Mouse (Mus musculus): ENCODE data around the gene Serping1.

Gene Serping1

GRCm38 (mm10) chr2:84777706-84778105, 2.5 kb upstream of the Serping1 start:
- DNase-seq, result no peak

- peak; percentile 49 to 71 for DNase-seq
These were observed 421 bp upstream of the Serping1 start for GRCm38 (mm10) chr2:84775665-84776064.

GRCm38 (mm10) chr2:84774751-84775150, 493 bp downstream of the Serping1 start:
- DNase-seq, result peak; percentile 80 to 93

- DNase-seq, result no peak
These were observed 2.0 kb downstream of the Serping1 start for GRCm38 (mm10) chr2:84773195-84773594.

- no peak for DNase-seq
These were observed 2.8 kb downstream of the Serping1 start for GRCm38 (mm10) chr2:84772454-84772853.

GRCm38 (mm10) chr2:84770501-84770900, 4.7 kb downstream of the Serping1 start:
- no peak for DNase-seq

GRCm38 (mm10) chr2:84762818-84763217, 12.4 kb downstream of the Serping1 start:
- no peak for DNase-seq

GRCm38 (mm10) chr2:84762295-84762694, 12.9 kb downstream of the Serping1 start:
- DNase-seq, result no peak

GRCm38 (mm10) chr2:84761840-84762239, 13.4 kb downstream of the Serping1 start:
- no peak for DNase-seq

GRCm38 (mm10) chr2:84761309-84761708, 13.9 kb downstream of the Serping1 start:
- no peak for DNase-seq

- DNase-seq, result no peak
These were observed 14.5 kb downstream of the Serping1 start for GRCm38 (mm10) chr2:84760777-84761176.

GRCm38 (mm10) chr2:84758542-84759127, 16.6 kb downstream of the Serping1 start:
- peak in 1 of 2 experiments; percentile 63 for DNase-seq

- DNase-seq, result no peak
These were observed 18.1 kb downstream of the Serping1 start for GRCm38 (mm10) chr2:84757026-84757682.

- no peak for DNase-seq
These were observed 19.0 kb downstream of the Serping1 start for GRCm38 (mm10) chr2:84756245-84756644.

GRCm38 (mm10) chr2:84750115-84750514, 25.1 kb downstream of the Serping1 start:
- DNase-seq, result peak in 1 of 2 experiments; percentile 74

- peak in 1 of 2 experiments; percentile 55 for DNase-seq
These were observed 31.1 kb downstream of the Serping1 start for GRCm38 (mm10) chr2:84744126-84744525.

GRCm38 (mm10) chr2:84743561-84743960, 31.7 kb downstream of the Serping1 start, which contains the start of gene Gm19426:
TSS of gene Gm19426 (minus strand) at chr2:84743655.
- DNase-seq, result peak; percentile 86 to 91

GRCm38 (mm10) chr2:84742451-84743283, 32.6 kb downstream of the Serping1 start:
- DNase-seq, result peak; percentile 63 to 74

- DNase-seq, result peak; percentile 44 to 66
These were observed 33.3 kb downstream of the Serping1 start for GRCm38 (mm10) chr2:84741841-84742450.

GRCm38 (mm10) chr2:84740608-84741333, 34.5 kb downstream of the Serping1 start:
- peak in 1 of 2 experiments; percentile 51 for DNase-seq

- peak; percentile 49 to 60 for DNase-seq
These were observed 36.9 kb downstream of the Serping1 start for GRCm38 (mm10) chr2:84738271-84738911.

- peak; percentile 36 to 44 for DNase-seq
These were observed 37.8 kb downstream of the Serping1 start for GRCm38 (mm10) chr2:84737451-84737925.
